Mouse (Mus musculus): Measurements from ENCODE around the gene Mrps18a.

DNA sequence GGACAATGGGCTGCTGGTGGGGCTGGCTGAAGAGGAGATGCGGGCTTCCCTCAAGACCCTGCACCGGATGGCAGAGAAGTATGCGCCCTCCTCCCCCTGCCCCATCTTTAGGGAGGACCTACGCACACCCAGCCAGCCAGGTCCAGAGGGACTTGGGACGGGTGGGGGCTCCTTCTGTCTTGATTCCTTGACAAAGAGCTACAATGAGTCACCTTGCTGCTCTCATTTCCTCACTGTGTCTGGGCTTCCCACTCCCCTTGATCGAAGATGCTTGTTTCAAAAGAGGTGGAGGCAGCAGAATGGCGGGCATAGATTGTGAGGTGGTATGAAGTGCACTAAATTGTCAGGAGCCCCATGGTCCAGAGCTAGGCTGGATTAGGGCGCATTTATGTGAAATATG, 53.5 kb downstream of the Mrps18a start:
- TF ChIP-seq TAL1 (IDR thresholded peaks at IDR 0.05; ENCODE audit: low read length) (no peak), GATA1 (IDR thresholded peaks at IDR 0.05; ENCODE audit: low read length) (no peak)
